Mouse (Mus musculus) liver, embryonic 16.5 days (tissue): ENCODE results near the gene St6galnac6. TPM values are rescaled to one million over a fixed set of nuclear protein-coding genes. Genes with fewer than 3 reads are reported as not detected.

Experiments used
- ATAC-seq: fragments of 200-750 bp; cut with Nextera tagmentation; 2 replicates; pipeline ENCODE4 v1.8.0; 2017; ENCODE audit warnings: low read depth, mild to moderate bottlenecking, moderate number of reproducible peaks, moderate library complexity
- H3K27ac ChIP-seq: fragments of 300-500 bp; sonication (generic); 2 replicates; pipeline ENCODE4 v1.5.1; 2014; ENCODE audit warnings: mild to moderate bottlenecking, low read length
- H3K27me3 ChIP-seq: fragments of 300-500 bp; sonication (generic); 2 replicates; pipeline ENCODE4 v1.6.1; 2014; ENCODE audit warnings: low read depth, low read length, mixed read lengths; ENCODE audit not compliant: control insufficient read depth, insufficient read depth
- H3K36me3 ChIP-seq: fragments of 300-500 bp; sonication (generic); 2 replicates; pipeline ENCODE4 v1.6.1; 2014; ENCODE audit warnings: mild to moderate bottlenecking; ENCODE audit not compliant: control insufficient read depth, insufficient read depth
- H3K4me1 ChIP-seq: fragments of 300-500 bp; sonication (generic); 2 replicates; pipeline ENCODE4 v1.6.1; 2014; ENCODE audit warnings: low read depth, low read length, mixed read lengths; ENCODE audit not compliant: control insufficient read depth
- H3K4me2 ChIP-seq: fragments of 300-500 bp; sonication (generic); 2 replicates; pipeline ENCODE4 v1.6.1; 2014; ENCODE audit warnings: low read depth, low read length, mixed read lengths
- H3K4me3 ChIP-seq: fragments of 300-500 bp; sonication (generic); 2 replicates; pipeline ENCODE4 v1.5.1; 2014; ENCODE audit warnings: low read depth, mild to moderate bottlenecking, low read length
- H3K9ac ChIP-seq: fragments of 300-500 bp; sonication (generic); 2 replicates; pipeline ENCODE4 v1.6.1; 2014; ENCODE audit warnings: low read depth, low read length
- H3K9me3 ChIP-seq: fragments of 300-500 bp; sonication (generic); replicated peaks from 2 replicates; pipeline ENCODE4 v1.6.1; 2016; ENCODE audit warnings: low read length; ENCODE audit not compliant: control insufficient read depth
- WGBS: fragments of 180-500 bp; shearing (Covaris S2); extraction: QIAGEN DNeasy Blood & Tissue Kit; methylation state at CpG from one replicate; pipeline ENCODE4 v1.1.7; 2014; ENCODE audit not compliant: insufficient replicate concordance; 5-methylcytosine and 5-hydroxymethylcytosine counted together
- polyA plus RNA-seq: library from polyadenylated mRNA; unstranded; fragments of >200 nt; fragmentation: Nextera tagmentation; extraction: Ambion mirVana; gene quantifications from 2 replicates; pipeline ENCODE4 v1.2.1, GENCODE M21; 2015

The St6galnac6 gene
- polyA plus RNA-seq, 1 experiment from 2014 or later: 12.8 TPM

DNA sequence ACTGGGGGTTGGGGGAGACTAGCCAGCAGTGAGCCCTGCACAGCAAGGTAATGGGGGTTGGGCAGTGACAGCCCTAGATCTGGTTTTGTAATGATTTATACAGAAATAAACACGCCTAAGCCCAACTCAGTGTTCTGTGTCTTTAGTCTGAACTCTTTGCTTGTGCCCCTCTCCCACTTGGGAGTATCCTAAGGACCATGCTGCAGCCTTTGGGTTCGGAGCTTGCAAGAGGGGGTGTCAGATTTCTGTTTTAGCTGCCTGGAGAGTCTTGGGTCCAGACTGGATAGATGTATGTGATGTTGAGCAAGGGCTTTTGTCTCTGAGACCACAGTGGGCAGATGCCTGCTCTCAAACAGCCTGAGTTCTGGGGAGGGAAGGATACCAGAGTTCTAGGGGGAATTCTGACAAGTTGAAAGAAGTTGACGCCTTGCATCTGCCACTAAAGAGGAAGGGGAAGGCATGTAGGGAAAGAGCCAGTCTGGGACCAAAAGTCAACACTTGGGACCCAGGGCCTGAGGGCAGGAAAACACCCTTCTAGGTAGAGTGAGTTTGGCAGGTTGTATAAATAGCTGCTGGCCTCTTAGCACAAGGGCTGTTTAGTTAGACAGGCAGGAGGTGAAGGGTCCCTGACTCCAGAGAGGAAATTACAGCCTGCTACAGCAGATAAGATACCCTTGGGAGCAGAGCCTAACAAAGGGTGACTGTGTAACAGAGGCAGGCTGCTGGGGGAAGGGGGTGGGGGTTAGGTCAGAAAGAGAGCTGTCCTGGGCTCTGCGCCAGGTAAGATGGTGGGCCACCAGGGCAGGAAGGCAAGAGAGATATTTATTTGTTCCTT lies 21.4 kb downstream of the St6galnac6 start:
- Histone ChIP-seq H3K9ac (no peak overlapping the region), H3K4me2 (no peak overlapping the region), H3K36me3 (peaks cover 9% of the 10 kb centered on the region), H3K27me3 (no peaks in the 10 kb centered on the region), H3K4me3 (no peak overlapping the region), H3K27ac (no peak overlapping the region), H3K9me3 (0 out of 2 replicates have a peak, but pooled peaks cover 2% of the 10 kb centered on the region), H3K4me1 (peaks cover 22% of the 10 kb centered on the region)
- 45% methylated on average over 4 of the region's 4 CpGs for WGBS
- ATAC-seq: peak; percentile 71

DNA sequence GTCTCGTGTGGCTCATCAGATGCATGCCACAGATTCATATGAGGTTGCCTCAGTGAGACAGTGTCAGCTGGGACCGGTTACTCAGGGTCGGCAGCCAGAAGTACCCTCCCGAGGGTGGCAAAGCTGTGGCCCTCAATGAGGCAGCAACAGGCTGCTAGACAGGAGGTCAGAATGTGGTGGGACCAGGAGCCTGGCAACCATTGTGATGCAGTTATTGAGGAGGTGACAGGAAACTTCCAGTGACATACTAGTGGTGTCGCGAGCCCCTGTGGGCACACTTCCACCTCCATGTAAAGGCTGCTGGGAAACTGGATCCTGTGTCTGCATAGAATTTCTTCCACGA lies 22.0 kb downstream of the St6galnac6 start, which contains the start of gene Ak1:
Gene Ak1, plus strand, starts transcription at position 242 of the 343 bp plus-strand sequence.
- Histone ChIP-seq H3K4me3 (no peak within 1 kb of the TSS), H3K27ac (no peak within 1 kb of the TSS), H3K9me3 (0 out of 2 replicates have a peak, but pooled peaks cover 2% of the 10 kb centered on the region), H3K9ac (no peak within 1 kb of the TSS), H3K27me3 (no peaks in the 10 kb centered on the region), H3K36me3 (peaks cover 9% of the 10 kb centered on the region), H3K4me1 (peaks cover 25% of the 10 kb centered on the region), H3K4me2 (no peak within 1 kb of the TSS)
- WGBS: 43% methylated on average over 7 of the region's 7 CpGs
- no peak for ATAC-seq

DNA sequence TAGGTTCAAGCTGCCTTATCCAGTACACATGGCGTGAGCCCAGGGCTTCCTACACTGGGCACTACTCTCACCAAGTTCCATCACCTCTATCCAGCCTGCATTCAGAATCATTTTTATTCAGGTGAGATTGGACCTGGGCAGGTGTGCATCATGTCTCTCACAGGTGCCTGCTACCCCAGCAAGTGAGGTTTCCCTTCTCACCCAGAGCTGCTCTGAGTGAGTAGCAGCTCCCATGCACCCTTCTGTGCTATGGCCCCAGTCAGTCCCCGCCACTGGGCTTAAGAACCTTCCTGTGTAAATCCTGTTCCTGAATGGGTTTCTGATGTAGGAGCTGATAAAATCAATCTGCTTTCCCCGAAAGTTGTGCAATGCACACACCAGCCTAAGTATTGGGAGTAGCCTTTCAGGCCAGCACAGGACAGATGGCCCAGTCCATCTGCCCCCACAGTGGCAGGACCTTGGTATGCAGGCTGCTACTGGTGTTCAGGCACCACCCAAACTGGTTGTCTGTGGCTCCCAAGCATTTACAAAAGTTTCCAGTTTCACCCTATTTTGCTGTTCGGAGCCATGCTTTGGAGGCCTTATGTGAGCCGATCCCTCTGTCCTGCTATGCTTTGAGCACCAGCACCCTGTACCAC lies 24.7 kb downstream of the St6galnac6 start:
- Histone ChIP-seq H3K27ac (no peak overlapping the region), H3K36me3 (no peaks in the 10 kb centered on the region; the same call in 1 of the 2 replicates), H3K4me1 (peaks cover 25% of the 10 kb centered on the region), H3K4me3 (no peak overlapping the region), H3K27me3 (no peaks in the 10 kb centered on the region), H3K9me3 (no peaks in the 10 kb centered on the region), H3K4me2 (no peak overlapping the region), H3K9ac (no peak overlapping the region)
- 54% methylated on average over 5 of the region's 5 CpGs for WGBS
- no peak for ATAC-seq

DNA sequence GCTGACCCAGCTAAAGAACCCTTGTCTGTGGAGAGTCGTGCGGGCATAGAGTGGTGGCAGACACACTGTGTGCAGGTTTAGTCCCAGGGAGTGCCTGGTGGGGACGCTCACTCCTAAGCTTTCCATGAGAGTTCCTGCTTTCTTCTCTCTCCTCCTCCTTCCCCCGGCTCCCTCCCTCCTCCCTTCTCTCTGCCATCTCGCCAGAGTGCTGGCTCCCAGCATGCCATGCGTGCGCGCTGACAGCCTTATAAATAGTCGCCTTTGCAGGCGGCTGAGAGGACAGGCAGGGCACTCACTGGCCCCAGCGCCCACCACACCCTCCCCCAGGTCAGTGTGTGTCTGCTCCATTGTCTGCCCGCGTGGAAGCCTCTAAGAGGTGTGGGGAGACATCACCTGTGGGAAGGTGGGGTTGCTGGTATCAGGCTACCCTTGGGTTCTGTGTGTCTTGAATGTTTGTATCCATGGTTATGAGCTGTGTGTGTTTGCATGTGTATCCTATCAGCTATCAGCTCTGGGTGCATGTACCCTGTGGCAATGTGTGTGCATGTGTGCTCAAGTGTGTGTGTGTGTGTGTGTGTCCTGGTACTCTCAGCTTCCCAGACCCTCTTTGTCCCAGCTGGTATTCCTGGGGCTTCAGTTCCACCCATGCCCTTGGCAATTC lies 25.8 kb downstream of the St6galnac6 start:
- no peak overlapping the region for H3K4me3 ChIP-seq
- H3K27ac ChIP-seq: no peak overlapping the region
- H3K9me3 ChIP-seq: no peaks in the 10 kb centered on the region
- peaks cover 22% of the 10 kb centered on the region for H3K4me1 ChIP-seq
- WGBS: 6% methylated on average over 13 of the region's 13 CpGs
- peak overlapping the region; percentile 36; the same call in 1 of the 2 replicates for H3K9ac ChIP-seq
- peak overlapping the region; percentile 46 for H3K4me2 ChIP-seq
- H3K27me3 ChIP-seq: no peaks in the 10 kb centered on the region
- H3K36me3 ChIP-seq: no peaks in the 10 kb centered on the region
- ATAC-seq: no peak

DNA sequence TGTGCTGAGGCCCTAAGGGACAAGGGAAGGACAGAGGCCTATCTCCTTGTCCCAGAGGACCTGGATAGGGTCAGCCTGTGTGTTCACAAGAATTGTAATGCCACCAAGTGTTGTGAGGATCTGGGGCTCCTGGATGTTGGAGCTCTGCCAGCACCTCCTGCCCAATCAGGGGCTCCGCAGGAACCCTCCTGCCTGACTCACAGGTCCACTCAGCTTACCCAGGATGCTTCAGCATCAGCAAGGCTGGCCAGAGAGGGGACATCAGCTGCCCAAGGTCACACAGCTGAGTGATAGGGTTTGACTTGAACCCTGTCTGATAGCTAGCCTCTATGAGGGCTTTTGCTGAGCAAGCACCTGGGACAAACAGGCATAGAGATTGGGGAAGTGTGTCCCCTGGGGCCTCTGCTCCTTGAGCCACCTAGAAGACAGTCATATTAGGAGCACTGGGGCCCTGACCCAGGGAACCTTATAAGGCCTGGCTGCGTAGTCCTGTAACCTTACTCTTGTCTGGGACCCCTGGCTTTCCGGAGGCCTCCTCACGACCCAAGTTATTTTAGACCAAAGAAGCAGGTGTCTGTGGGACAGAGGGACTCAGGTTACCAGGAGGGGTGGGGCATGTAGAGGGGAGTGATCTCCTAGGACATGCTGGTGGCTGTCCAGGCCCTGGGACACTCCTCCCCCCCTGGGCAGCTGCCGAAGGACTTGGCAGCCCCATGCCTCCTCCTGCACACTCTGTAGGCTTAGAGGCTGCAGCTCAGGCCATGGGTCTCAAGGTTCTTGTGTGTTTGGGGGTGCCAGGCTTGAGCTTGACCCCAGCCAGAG lies 26.6 kb downstream of the St6galnac6 start:
- no peaks in the 10 kb centered on the region for H3K27me3 ChIP-seq
- H3K9me3 ChIP-seq: no peaks in the 10 kb centered on the region
- H3K4me1 ChIP-seq: peaks cover 15% of the 10 kb centered on the region
- H3K36me3 ChIP-seq: no peaks in the 10 kb centered on the region
- no peak for ATAC-seq
- H3K4me3 ChIP-seq: no peak overlapping the region
- H3K27ac ChIP-seq: no peak overlapping the region
- H3K9ac ChIP-seq: no peak overlapping the region
- 64% methylated on average over 5 of the region's 5 CpGs for WGBS
- no peak overlapping the region for H3K4me2 ChIP-seq

DNA sequence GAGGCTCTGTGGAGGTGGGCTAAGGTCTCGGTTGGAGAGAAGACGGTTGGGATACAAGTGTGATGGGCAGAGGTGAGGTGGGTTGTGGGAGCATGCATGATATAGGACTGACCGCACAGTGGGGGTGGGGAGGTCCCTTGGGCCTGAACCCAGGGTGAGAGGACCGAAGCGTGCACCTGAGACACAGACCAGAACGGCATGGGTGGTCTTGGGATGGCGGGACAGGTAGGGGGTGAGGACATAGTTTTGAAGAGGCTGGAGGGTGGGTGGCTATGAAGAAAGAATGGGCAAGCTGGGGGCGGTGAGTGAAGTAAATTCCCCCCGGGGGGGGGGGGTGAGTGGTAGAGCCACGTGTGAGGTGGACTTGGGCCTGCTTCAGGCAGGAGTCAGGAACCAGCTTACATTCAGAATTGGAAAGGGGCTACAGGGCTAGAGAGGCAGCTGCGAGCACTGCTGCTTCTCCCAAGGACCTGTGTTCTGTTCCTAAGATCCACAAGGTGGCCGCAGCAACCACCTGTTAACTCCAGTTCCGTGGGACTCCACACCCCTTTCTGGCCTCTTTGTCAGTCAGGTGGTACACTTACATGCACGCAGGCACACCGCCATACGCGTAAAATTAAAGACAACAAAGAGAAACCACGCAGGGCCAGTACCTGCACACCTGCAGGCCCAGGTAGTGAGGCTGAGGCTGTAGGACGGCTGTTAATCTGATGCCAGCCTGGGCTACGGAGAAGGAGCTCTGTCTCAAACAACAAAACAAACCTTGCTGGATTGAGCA lies 27.9 kb downstream of the St6galnac6 start:
- no peak for ATAC-seq
- H3K9ac ChIP-seq: no peak overlapping the region
- no peak overlapping the region for H3K4me2 ChIP-seq
- WGBS: 70% methylated on average over 20 of the region's 20 CpGs
- H3K36me3 ChIP-seq: no peaks in the 10 kb centered on the region
- H3K4me3 ChIP-seq: no peak overlapping the region
- H3K27ac ChIP-seq: no peak overlapping the region
- no peaks in the 10 kb centered on the region for H3K9me3 ChIP-seq
- H3K4me1 ChIP-seq: peaks cover 9% of the 10 kb centered on the region
- no peaks in the 10 kb centered on the region for H3K27me3 ChIP-seq

DNA sequence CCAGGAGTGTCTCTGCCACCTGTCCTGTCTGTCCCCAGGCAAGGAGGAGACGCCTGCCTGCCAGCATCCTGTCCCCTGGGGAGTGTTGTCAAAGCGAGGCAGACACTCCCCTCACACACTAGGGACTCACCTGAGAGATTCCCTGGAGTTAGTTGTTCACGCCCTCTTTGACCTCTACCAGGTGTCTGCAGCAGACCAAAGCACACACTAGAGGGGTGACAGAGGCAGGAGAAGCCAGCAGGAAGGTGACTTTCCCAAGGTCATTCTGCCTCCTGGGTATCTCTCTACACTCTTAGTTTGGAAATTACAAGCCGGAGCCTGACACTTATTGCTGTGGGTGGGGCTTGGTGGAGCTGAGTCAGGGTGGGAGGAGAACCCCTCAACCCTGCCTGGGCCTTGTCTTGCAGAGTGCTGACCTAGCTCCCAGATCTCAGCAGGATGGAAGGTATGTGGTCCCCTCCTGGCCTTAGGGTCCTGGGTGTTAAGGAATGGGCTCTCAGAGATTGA lies 28.6 kb downstream of the St6galnac6 start:
- Histone ChIP-seq H3K9ac (no peak overlapping the region), H3K4me3 (no peak overlapping the region), H3K4me2 (no peak overlapping the region), H3K27me3 (no peaks in the 10 kb centered on the region), H3K9me3 (no peaks in the 10 kb centered on the region), H3K27ac (no peak overlapping the region), H3K36me3 (no peaks in the 10 kb centered on the region), H3K4me1 (peaks cover 9% of the 10 kb centered on the region)
- no peak for ATAC-seq
- whole genome bisulfite sequencing: 58% methylated on average over 4 of the region's 4 CpGs

DNA sequence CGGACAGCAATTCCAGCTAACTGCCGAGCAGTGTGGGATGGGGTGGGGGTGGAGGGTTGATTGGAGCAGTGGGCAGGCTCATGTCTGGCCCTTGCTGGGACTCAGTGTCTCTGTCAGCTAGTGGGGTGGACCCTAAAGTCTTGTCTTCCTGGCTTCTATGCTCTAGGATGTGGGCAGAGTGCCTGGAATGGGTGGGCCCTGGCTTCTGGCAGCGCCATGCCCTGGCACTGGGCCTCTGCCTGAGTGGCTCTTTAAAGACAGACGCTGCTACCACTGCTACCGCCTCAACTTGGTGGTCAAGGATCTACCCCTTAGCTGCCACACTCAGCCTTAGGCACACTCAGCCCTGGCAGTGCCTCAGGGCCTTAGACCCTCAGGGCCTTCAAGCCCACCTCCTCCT lies 29.2 kb downstream of the St6galnac6 start:
- Histone ChIP-seq H3K9ac (no peak overlapping the region), H3K27me3 (no peaks in the 10 kb centered on the region), H3K36me3 (no peaks in the 10 kb centered on the region), H3K4me1 (peaks cover 9% of the 10 kb centered on the region), H3K27ac (no peak overlapping the region), H3K4me3 (no peak overlapping the region), H3K4me2 (no peak overlapping the region), H3K9me3 (no peaks in the 10 kb centered on the region)
- ATAC-seq: no peak
- 60% methylated on average over 5 of the region's 5 CpGs for WGBS
